Mouse (Mus musculus) cortical plate, adult 2 months (tissue): Measurements from ENCODE around the gene Rbms1.

Source experiments
- CTCF ChIP-seq: fragments of 200-500 bp; IDR thresholded peaks from 2 replicates; pipeline ENCODE4 v1.5.1; 2011; ENCODE audit warnings: mild to moderate bottlenecking, control low read depth, low read length; ENCODE audit not compliant: insufficient read depth; ENCODE audit errors: extremely low read depth
- POLR2A ChIP-seq: fragments of 200-500 bp; IDR thresholded peaks from 2 replicates; pipeline ENCODE4 v1.6.1; 2011; ENCODE audit warnings: mild to moderate bottlenecking, low read length, control low read depth; ENCODE audit not compliant: insufficient read depth; ENCODE audit errors: extremely low read depth

DNA sequence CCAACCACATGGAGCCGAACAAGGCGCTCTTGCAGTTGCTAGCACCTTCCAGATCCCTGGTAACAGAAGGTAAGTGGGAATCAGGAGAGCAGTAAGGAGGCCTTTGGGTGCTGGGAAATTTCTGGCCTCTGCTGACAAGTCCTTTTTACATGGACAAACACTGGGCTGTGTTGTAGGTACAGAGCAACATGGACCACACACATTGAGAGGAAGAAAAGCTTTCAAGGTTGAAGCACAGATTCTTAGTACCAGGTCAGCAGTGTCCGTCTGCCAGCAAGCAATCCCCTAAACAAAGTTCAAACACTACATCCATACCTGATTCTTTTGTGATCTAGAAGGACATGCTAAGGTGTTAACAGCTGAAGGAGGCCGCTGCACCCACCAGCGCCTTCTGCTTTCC, 1.7 kb downstream of the Rbms1 start:
- no peak for TF ChIP-seq POLR2A
- no peak for TF ChIP-seq CTCF
